Mouse (Mus musculus) megakaryocyte, embryonic 14.5 days (primary cell): ENCODE results near the gene Uspl1.

Experiments used
- FLI1 ChIP-seq: IDR thresholded peaks from 2 replicates; pipeline ENCODE4 v1.6.1; 2012; ENCODE audit warnings: low read length, inconsistent platforms, mixed read lengths
- GATA1 ChIP-seq: IDR thresholded peaks from 3 replicates; pipeline ENCODE4 v1.6.1; 2012; ENCODE audit warnings: mixed read lengths, low read length, inconsistent platforms, borderline replicate concordance

GRCm38 (mm10) chr5:149168816-149169215, 15.3 kb upstream of the Uspl1 start:
- TF ChIP-seq GATA1 (no peak), FLI1 (no peak)
